Mouse (Mus musculus): Measurements from ENCODE around the gene Wnt9b. TPM values are rescaled to one million over a fixed set of nuclear protein-coding genes. Genes with fewer than 3 reads are reported as not detected.
"Not testable (repeated sequence)": the region's sequence is repeated elsewhere in the genome, so short reads cannot be mapped to it uniquely, and the experiment has no call there.

Wnt9b gene
- under 1 TPM; 0.07 to 0.30 TPM for total RNA-seq (2021)

GRCm38 (mm10) chr11:103749306-103750089, at the start of gene Wnt9b:
Gene Wnt9b, minus strand, starts transcription at chr11:103749821.
- intact Hi-C loops (cut with DNase I), result no loop called here
- no peak for DNase-seq (ENCODE audit: low spot score in 2 of 2)

DNA sequence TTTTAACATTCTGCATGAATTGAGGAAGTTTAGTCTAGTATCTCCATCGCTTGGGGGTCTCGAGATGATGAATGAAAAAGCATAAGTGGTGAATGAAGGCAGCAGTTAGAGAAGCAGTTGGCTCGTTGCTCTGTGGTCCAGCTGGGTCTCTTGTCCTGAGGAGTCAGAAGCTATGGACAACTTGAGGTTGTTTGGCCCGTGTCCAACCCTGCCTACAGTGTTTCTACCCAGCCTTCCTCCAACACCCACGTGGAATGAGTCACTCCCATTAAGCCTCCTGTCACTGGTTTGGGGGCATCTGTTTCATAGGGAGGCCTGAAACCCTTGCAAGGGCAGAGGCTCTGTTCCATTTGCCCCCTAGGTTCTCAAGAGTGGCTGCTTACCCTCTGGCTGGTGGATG, 40.3 kb upstream of the Wnt9b start:
- DNase-seq (ENCODE audit: low spot score in 2 of 2), result peak in 1 of 2 experiments; percentile 23
- intact Hi-C loops (cut with DNase I), result no loop called here

GRCm38 (mm10) chr11:103780152-103780551, 30.5 kb upstream of the Wnt9b start:
- intact Hi-C loops (cut with DNase I), result no loop called here
- peak in 1 of 2 experiments; percentile 42 for DNase-seq (ENCODE audit: low spot score in 2 of 2)

DNA sequence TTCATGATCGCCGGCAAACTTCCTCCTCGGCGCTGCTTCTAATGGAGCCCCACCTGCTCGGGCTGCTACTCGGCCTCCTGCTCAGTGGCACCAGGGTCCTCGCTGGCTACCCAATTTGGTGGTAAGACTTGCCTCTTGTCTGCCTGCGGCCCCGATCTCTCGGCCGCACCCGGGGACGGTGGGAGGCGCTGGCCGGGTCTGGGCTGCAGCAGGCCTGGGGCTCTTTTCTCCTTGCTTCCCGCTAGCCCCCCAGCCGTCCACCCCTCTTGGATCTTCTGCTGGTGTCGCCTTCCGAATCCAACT, 24.6 kb upstream of the Wnt9b start:
- intact Hi-C loops (cut with DNase I), result no loop called here
- DNase-seq (ENCODE audit: low spot score in 2 of 2), result no peak

DNA sequence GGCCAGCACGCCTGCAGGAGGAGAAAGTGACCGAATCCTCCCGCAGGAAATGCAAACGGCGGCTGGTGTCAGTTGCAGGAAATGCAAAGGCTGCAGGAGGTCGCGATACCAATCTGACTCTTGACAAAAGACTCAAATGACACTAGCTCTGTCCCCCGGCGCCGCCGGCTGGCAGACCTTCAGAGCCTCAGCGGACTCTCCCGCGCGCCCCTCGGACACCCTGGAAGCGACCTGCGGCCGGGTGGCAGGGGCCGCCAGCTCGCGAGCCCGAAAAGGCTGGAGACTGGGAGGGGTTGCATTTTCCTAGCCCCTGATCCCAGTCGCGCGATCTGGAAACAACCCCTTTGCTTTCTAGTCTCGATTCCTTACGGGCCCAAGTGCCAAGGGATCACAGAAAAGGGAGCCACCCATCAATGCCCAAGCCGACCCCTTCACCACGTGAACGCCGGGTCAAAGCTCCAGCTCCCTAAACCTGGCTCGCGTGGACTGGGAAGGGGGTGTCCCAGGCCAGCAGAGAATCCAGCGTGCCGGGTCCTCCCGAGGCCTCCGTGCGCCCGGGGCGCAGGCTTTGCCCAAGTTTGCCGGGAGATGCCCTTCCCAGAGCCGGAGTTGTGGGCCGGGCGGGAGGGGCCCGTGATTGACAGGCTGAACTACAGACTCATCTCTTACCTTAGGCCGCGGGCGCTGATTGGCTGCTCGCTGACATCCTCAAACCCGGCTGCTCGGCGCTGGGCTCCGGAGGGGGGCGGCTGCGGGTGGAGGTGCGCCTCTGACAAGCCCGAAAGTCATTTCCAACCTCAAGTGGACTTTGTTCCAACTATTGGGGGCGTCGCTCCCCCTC, 24.0 kb upstream of the Wnt9b start, which contains the start of gene Wnt3:
TSS of gene Wnt3 (plus strand) at position 764 of the 841 bp plus-strand sequence.
- intact Hi-C loops (cut with DNase I), result no loop called here
- no peak for DNase-seq (ENCODE audit: low spot score in 2 of 2)

DNA sequence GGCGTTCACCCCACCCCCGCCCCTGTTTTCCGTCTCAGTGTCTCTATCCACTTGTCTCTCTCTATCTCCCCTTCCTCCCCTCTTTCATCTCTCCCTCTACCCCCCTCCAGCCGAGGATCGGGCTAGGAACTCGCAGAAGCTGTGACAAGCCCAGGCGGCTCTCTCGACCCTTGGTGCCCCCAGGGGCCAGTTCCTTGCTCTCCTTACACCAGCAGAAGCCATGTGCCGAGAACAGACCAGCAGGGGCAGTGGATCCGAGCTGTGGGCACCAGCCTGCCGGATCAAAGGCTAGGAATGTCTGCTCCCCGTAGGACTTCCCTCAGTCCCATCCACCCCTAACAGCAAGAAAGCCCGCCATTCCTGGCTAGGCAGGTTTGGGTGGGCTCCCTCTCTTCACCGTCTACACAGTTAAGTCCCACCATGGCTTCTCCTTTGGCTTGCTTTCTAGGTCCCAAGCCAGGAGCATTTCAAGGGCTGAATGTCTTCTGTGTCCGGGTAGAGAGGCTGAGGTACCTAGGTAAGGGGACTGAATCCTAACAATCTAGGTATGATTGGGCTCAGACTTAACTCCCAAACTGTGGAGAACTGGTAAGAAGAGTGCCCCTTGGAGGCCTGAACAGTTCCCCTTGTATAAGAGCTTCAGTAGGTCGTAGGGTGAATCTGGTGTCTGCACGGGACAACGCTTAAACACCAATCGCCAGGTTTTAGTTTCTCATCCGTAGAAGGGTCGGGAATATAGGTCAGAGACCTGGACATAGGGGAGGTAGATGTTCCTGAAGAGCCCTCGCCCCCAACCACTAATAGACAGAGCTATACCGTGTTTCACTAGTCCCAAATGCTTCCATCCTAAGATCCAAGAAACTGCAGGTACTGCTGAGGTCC, 23.1 kb upstream of the Wnt9b start:
- DNase-seq (ENCODE audit: low spot score in 2 of 2), result no peak
- intact Hi-C loops (cut with DNase I), result no loop called here

DNA sequence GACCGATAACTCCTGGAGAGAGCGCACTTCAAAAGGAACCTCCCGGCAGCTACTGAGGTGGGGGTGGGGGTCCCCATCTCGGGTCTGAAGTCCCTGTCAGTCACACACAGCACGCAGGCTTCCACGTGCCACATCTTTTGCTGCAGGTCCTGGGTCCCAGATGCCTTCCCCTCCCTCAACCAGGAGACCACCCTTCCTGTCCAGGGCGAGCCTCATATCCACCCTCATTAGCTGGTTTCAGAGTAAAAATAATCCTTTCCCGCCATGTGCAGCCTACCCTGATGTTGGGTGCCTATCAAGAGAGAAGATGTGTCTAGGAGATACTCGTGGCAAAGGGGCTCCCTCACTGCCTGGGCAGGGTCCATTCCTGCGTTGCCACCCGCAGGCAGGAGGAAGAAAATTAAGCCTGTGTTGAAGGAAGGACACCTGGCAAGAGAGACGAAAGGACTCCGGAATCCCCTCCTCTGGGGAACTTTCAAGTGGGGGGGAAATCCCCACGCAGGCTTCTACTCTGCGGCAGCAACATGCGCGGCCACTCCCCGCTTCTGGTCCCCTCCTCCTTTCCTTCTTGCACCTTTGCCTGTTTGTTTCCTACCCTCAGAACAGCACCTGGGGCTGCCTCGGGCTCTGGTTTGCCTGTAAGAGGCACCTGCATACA, 21.7 kb upstream of the Wnt9b start:
- no peak for DNase-seq (ENCODE audit: low spot score in 2 of 2)
- intact Hi-C loops (cut with DNase I), result no loop called here

DNA sequence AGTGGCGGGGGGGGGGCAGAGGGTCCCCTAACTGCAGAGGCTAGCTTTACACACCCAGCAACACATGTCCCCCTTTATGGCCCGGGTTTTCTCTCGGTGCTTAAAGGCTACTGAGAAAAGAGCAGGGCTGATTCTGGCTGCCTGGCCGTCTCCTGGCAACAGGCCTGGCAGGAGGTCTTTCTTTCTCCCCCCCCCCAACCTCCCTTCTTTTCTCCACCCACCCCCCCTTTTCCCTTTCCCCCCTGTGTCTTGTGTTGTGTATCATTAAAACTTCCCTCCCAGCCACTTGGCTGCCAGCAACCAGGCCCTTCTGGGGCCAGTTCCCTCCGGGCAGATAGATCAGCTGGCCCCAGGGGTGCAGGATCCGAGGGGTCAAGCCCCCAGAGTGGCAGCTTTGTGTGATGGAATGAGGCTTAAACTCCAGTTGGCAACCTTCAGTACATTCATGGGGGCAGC, 16.0 kb upstream of the Wnt9b start:
- DNase-seq (ENCODE audit: low spot score in 2 of 2), result no peak
- intact Hi-C loops (cut with DNase I), result no loop called here

DNA sequence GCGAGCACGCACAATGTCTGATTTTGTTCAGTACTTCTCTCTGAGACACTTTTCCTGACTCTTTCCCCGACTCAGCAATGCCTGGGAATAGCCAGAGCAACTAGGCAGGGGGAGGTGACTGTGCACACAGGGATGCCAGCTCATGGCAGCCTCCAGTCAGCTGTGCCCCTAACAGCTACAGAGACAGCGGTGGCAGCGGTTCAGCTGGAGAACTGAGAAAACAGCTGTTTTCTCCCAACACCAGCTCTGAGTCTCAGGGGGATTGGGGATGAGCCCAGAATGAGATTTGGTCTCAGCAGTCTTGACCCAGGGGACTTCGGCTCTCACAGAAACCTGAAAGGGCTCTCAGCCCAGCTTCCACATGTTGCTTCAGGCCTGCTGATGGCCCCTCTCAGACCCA, 15.0 kb upstream of the Wnt9b start:
- intact Hi-C loops (cut with DNase I), result no loop called here
- DNase-seq (ENCODE audit: low spot score in 2 of 2), result no peak

GRCm38 (mm10) chr11:103763410-103764163, 14.0 kb upstream of the Wnt9b start:
- peak; percentile 56 to 74 for DNase-seq (ENCODE audit: low spot score in 2 of 2)
- intact Hi-C loops (cut with DNase I), result loop anchor here (1.0 kb wide), 2 partner anchors 148 to 433 kb away; no protein-coding TSS in a partner anchor

DNA sequence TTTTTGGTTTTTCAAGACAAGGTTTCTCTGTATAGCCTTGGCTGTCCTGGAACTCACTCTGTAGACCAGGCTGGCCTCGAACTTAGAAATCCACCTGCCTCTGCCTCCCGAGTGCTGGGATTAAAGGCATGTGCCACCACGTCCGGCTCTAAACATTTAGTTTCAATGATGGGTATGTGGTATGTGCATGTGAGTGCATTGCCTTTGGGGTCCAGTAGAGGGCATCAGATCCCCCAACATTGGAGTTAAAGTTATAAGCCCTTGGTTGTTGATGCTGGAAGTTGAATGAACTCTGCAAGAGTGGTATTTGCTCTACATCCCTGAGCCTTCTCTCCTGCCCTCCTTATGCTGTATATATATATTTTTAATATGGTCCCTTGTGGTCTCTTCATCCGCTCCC, 11.3 kb upstream of the Wnt9b start:
- intact Hi-C loops (cut with DNase I); DNase-seq (ENCODE audit: low spot score in 2 of 2): not testable (repeated sequence)

- intact Hi-C loops (cut with DNase I), result no loop called here
- no peak for DNase-seq (ENCODE audit: low spot score in 2 of 2)
Measured at GRCm38 (mm10) chr11:103760101-103760500, 10.5 kb upstream of the Wnt9b start.

GRCm38 (mm10) chr11:103758706-103759105, 9.1 kb upstream of the Wnt9b start:
- intact Hi-C loops (cut with DNase I), result loop anchor here (2.0 kb wide), 2 partner anchors 80 to 120 kb away; partner anchors contain the start of gene Lyzl6
- DNase-seq (ENCODE audit: low spot score in 2 of 2), result peak; percentile 46 to 49

DNA sequence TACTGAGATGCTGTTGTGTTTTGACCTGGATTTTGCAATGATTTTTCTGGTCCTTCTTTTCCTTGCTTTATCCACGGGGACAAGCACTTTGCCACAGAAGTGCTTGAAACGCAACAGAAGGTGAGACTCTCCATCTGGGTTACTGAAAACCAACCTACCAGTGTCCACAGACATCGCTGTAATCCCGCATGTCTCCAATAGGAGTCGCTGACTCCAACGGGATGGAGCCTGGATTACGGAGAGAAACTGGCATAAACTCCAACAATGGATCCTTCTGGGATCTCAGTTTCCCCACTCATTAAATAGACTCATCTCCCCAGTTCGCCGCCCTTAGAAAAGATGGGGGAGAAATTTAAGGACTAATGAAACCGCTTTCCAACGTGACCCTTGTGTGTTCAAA, 8.4 kb upstream of the Wnt9b start:
- DNase-seq (ENCODE audit: low spot score in 2 of 2), result no peak
- intact Hi-C loops (cut with DNase I), result loop anchor here (2.0 kb wide), 2 partner anchors 79 to 119 kb away; partner anchors contain the start of gene Lyzl6

DNA sequence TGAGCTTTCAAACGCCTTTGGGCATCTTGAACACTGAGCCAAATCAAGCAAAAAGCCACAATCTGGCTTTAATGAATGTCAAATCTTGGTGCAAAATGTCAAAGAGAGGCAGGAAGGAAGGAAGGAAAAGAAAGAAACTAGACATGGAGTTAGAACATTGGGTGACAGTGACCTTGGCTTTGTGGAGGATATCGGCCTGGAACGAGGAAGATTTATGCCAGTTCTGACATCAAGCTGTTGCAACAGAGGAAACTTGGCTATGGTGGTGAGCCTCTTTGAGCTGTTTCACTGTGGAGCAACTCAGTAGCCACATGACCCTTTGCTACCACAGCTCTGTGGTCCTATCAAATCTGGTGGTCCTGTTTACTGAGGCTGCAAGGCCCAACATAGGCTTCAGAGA, 991 bp upstream of the Wnt9b start:
- intact Hi-C loops (cut with DNase I), result no loop called here
- DNase-seq (ENCODE audit: low spot score in 2 of 2), result no peak

GRCm38 (mm10) chr11:103735046-103735781, 14.4 kb downstream of the Wnt9b start:
- DNase-seq (ENCODE audit: low spot score in 2 of 2), result no peak
- intact Hi-C loops (cut with DNase I), result no loop called here

GRCm38 (mm10) chr11:103734411-103735045, 15.1 kb downstream of the Wnt9b start:
- no peak for DNase-seq (ENCODE audit: low spot score in 2 of 2)
- intact Hi-C loops (cut with DNase I), result no loop called here
